In the genomic region with DNA sequence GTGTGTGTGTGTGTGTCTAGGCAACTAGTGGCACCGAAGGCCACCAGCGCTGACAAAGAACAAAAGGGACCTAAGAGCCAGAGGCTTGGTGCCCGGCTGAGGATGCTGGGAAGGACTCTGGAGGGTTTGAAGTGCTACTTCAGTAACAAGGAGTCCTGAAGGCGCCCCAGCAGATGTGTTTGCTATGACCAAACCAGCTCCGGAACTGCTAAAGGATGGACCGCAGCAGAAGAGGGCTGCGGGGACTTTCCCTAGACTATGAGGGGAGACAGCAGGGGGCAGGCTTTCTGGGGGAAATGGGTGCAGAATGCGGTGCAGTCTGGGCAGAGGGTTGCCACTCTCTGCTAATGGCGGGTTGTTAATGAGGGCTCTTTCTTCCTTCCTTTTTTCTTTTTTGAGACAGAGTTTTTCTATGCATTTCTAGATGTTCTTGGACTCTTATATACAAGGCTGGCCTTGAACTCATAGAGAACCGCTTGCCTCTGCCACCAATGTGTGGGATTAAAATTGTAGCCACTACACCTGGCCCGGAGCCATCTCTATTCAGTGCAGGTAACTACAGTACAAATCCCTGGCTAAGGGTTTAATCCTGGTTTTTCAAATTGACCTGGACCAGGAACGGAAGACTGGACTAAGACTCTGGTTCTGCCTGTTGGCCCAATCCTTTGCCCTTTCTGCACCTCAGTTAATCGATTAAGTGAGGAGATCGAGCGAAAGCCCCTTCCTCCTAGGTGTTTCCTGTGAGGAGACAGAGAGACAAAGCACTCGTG, we compare ENCODE assay signal across 8 mouse cellular contexts. TPM values are rescaled to one million over a fixed set of nuclear protein-coding genes. Genes with fewer than 3 reads are reported as not detected.
DNase-seq lines count a peak whose midpoint lies in the region; ATAC-seq and TF ChIP-seq lines count a peak whose summit lies in the region.

No protein-coding gene starts in this region.

- H3K4me3 ChIP-seq in kidney, adult 2 months (ENCODE audit: insufficient read depth, low read depth, low read length) = peak overlapping the region; percentile 52
- H3K4me3 ChIP-seq in limb, embryonic 13.5 days = peak overlapping the region; percentile 65
- peak overlapping the region; percentile 68 for H3K4me3 ChIP-seq in midbrain, embryonic 16.5 days (ENCODE audit: low read depth, low read length)

- no peaks in the 10 kb centered on the region for H3K27me3 ChIP-seq in kidney, adult 2 months (replicated peaks; ENCODE audit: control insufficient read depth, insufficient read depth, low read length)
- H3K27me3 ChIP-seq in limb, embryonic 13.5 days = no peaks in the 10 kb centered on the region; the same call in 1 of the 2 replicates
- H3K27me3 ChIP-seq in midbrain, embryonic 16.5 days (ENCODE audit: control insufficient read depth, insufficient read depth, low read depth, low read length) = no peaks in the 10 kb centered on the region

- peak overlapping the region; percentile 84 for H3K27ac ChIP-seq in kidney, adult 2 months (ENCODE audit: insufficient read depth, low read depth, low read length)
- peak overlapping the region; percentile 96 for H3K27ac ChIP-seq in limb, embryonic 13.5 days
- H3K27ac ChIP-seq in midbrain, embryonic 16.5 days (ENCODE audit: low read length) = peak overlapping the region; percentile 99

- H3K9me3 ChIP-seq in limb, embryonic 13.5 days = no peaks in the 10 kb centered on the region
- no peaks in the 10 kb centered on the region for H3K9me3 ChIP-seq in midbrain, embryonic 16.5 days (replicated peaks; ENCODE audit: control insufficient read depth, low read length, poor library complexity, severe bottlenecking)

- peak overlapping the region; percentile 78 for H3K4me2 ChIP-seq in limb, embryonic 13.5 days (replicated peaks)
- peak overlapping the region; percentile 85 for H3K4me2 ChIP-seq in midbrain, embryonic 16.5 days (ENCODE audit: low read length)

- no peaks in the 10 kb centered on the region for H3K36me3 ChIP-seq in kidney, adult 2 months (ENCODE audit: control insufficient read depth, insufficient read depth, low read length)
- H3K36me3 ChIP-seq in limb, embryonic 13.5 days = peaks cover 3% of the 10 kb centered on the region; the same call in 1 of the 2 replicates
- no peaks in the 10 kb centered on the region for H3K36me3 ChIP-seq in midbrain, embryonic 16.5 days (ENCODE audit: control insufficient read depth, insufficient read depth, low read length)

- DNase-seq in kidney, adult 2 months = peak; percentile 63
- no peak for DNase-seq in kidney, postnatal 14 days
- DNase-seq in R1 (ENCODE audit: low read depth, low spot score) = peak; percentile 23
- no peak for DNase-seq in urinary bladder, adult 2 months (ENCODE audit: low spot score)
- no peak for DNase-seq in gastrocnemius, adult 18-20 months (ENCODE audit: low spot score)

- WGBS in kidney, adult 2 months = 43% methylated on average over 16 of the region's 16 CpGs
- WGBS in limb, embryonic 13.5 days = 34% methylated on average over 16 of the region's 16 CpGs
- WGBS in midbrain, embryonic 16.5 days = 30% methylated on average over 16 of the region's 16 CpGs

- ATAC-seq in granulocyte monocyte progenitor cell, adult 5-6 weeks (replicated peaks; ENCODE audit: poor library complexity, severe bottlenecking) = 0 out of 2 replicates have a peak, but pooled peaks have one; percentile 6
- ATAC-seq in limb, embryonic 13.5 days (ENCODE audit: low FRiP score, low read depth) = no peak
- no peak for ATAC-seq in midbrain, embryonic 16.5 days

- H3K9ac ChIP-seq in limb, embryonic 13.5 days = peak overlapping the region; percentile 74
- peak overlapping the region; percentile 88 for H3K9ac ChIP-seq in midbrain, embryonic 16.5 days (ENCODE audit: low read depth, low read length)

- no peak for TF ChIP-seq CTCF in kidney, adult 2 months (conservative IDR thresholded peaks at IDR 0.05; ENCODE audit: insufficient read depth, insufficient read length, low read depth, low read length)

- no peak for TF ChIP-seq POLR2A in kidney, adult 2 months (IDR thresholded peaks at IDR 0.05; ENCODE audit: low read depth, low read length)

- H3K4me1 ChIP-seq in kidney, adult 2 months (ENCODE audit: control insufficient read depth, insufficient read depth, low read length) = peaks cover 9% of the 10 kb centered on the region; the same call in 1 of the 2 replicates
- peaks cover 36% of the 10 kb centered on the region for H3K4me1 ChIP-seq in limb, embryonic 13.5 days
- H3K4me1 ChIP-seq in midbrain, embryonic 16.5 days (ENCODE audit: control insufficient read depth, insufficient read depth, low read length) = peaks cover 22% of the 10 kb centered on the region

RNA-seq across cellular contexts. Expression of a gene that starts 1.0 kb away (rescaled TPM):
- polyA plus RNA-seq in kidney, adult 2 months (2012; rRNA removed) = 111 and 121 TPM in 2 replicates
- total RNA-seq in granulocyte monocyte progenitor cell, adult 5-6 weeks (2014; fragmentation: Nextera tagmentation) = 102 and 115 TPM in 2 replicates
- 56.8 and 75.0 TPM in 2 replicates for total RNA-seq in granulocyte monocyte progenitor cell, adult 5-6 weeks (2017)
- polyA plus RNA-seq in limb, embryonic 13.5 days (2015; fragmentation: Nextera tagmentation; extraction: Ambion mirVana) = 51.7 and 55.1 TPM in 2 replicates
- 76.5 and 81.5 TPM in 2 replicates for polyA plus RNA-seq in midbrain, embryonic 16.5 days (2015; fragmentation: Nextera tagmentation; extraction: Ambion mirVana)
- polyA plus RNA-seq in urinary bladder, adult 2 months (2012; rRNA removed) = 50.0 and 69.5 TPM in 2 replicates
- 10 to 100 TPM; 45.1 to 49.8 TPM for total RNA-seq in gastrocnemius, adult 18-20 months (2021)

RNA-seq across cellular contexts. Expression of a gene that starts 15.3 kb away (rescaled TPM):
- 3.9 and 4.1 TPM in 2 replicates for polyA plus RNA-seq in kidney, adult 2 months (2012; rRNA removed)
- 1.2 and 3.6 TPM in 2 replicates for total RNA-seq in granulocyte monocyte progenitor cell, adult 5-6 weeks (2014; fragmentation: Nextera tagmentation)
- total RNA-seq in granulocyte monocyte progenitor cell, adult 5-6 weeks (2017) = not detected in 2 replicates
- 11.7 and 13.1 TPM in 2 replicates for polyA plus RNA-seq in limb, embryonic 13.5 days (2015; fragmentation: Nextera tagmentation; extraction: Ambion mirVana)
- 162 and 195 TPM in 2 replicates for polyA plus RNA-seq in midbrain, embryonic 16.5 days (2015; fragmentation: Nextera tagmentation; extraction: Ambion mirVana)
- polyA plus RNA-seq in urinary bladder, adult 2 months (2012; rRNA removed) = 9.6 and 11.5 TPM in 2 replicates
- total RNA-seq in gastrocnemius, adult 18-20 months (2021) = under 1 TPM; 0.18 to 0.40 TPM

RNA-seq across cellular contexts. Expression of a gene that starts 22.0 kb away (rescaled TPM):
- 26.7 and 36.7 TPM in 2 replicates for polyA plus RNA-seq in kidney, adult 2 months (2012; rRNA removed)
- total RNA-seq in granulocyte monocyte progenitor cell, adult 5-6 weeks (2014; fragmentation: Nextera tagmentation) = not detected in 2 replicates
- not detected in 2 replicates for total RNA-seq in granulocyte monocyte progenitor cell, adult 5-6 weeks (2017)
- 8.1 and 8.4 TPM in 2 replicates for polyA plus RNA-seq in limb, embryonic 13.5 days (2015; fragmentation: Nextera tagmentation; extraction: Ambion mirVana)
- polyA plus RNA-seq in midbrain, embryonic 16.5 days (2015; fragmentation: Nextera tagmentation; extraction: Ambion mirVana) = 2.2 and 2.6 TPM in 2 replicates
- 0.15 and 0.17 TPM in 2 replicates for polyA plus RNA-seq in urinary bladder, adult 2 months (2012; rRNA removed)
- total RNA-seq in gastrocnemius, adult 18-20 months (2021) = under 1 TPM; 0.18 to 0.36 TPM

RNA-seq across cellular contexts. Expression of a gene that starts 56.0 kb away (rescaled TPM):
- polyA plus RNA-seq in kidney, adult 2 months (2012; rRNA removed) = 47.3 and 63.3 TPM in 2 replicates
- 15.7 and 18.7 TPM in 2 replicates for total RNA-seq in granulocyte monocyte progenitor cell, adult 5-6 weeks (2014; fragmentation: Nextera tagmentation)
- 5.4 and 6.5 TPM in 2 replicates for total RNA-seq in granulocyte monocyte progenitor cell, adult 5-6 weeks (2017)
- 35.5 and 35.7 TPM in 2 replicates for polyA plus RNA-seq in limb, embryonic 13.5 days (2015; fragmentation: Nextera tagmentation; extraction: Ambion mirVana)
- polyA plus RNA-seq in midbrain, embryonic 16.5 days (2015; fragmentation: Nextera tagmentation; extraction: Ambion mirVana) = 48.8 and 49.6 TPM in 2 replicates
- 25.3 and 28.1 TPM in 2 replicates for polyA plus RNA-seq in urinary bladder, adult 2 months (2012; rRNA removed)
- 10 to 100 TPM; 26.7 to 28.1 TPM for total RNA-seq in gastrocnemius, adult 18-20 months (2021)

RNA-seq across cellular contexts. Expression of a gene that starts 56.8 kb away (rescaled TPM):
- polyA plus RNA-seq in kidney, adult 2 months (2012; rRNA removed) = 50.4 and 50.7 TPM in 2 replicates
- 80.5 and 90.8 TPM in 2 replicates for total RNA-seq in granulocyte monocyte progenitor cell, adult 5-6 weeks (2014; fragmentation: Nextera tagmentation)
- total RNA-seq in granulocyte monocyte progenitor cell, adult 5-6 weeks (2017) = 44.9 and 89.9 TPM in 2 replicates
- polyA plus RNA-seq in limb, embryonic 13.5 days (2015; fragmentation: Nextera tagmentation; extraction: Ambion mirVana) = 143 and 145 TPM in 2 replicates
- 74.4 and 76.9 TPM in 2 replicates for polyA plus RNA-seq in midbrain, embryonic 16.5 days (2015; fragmentation: Nextera tagmentation; extraction: Ambion mirVana)
- polyA plus RNA-seq in urinary bladder, adult 2 months (2012; rRNA removed) = 51.2 and 54.6 TPM in 2 replicates
- 10 to 100 TPM; 28.2 to 35.7 TPM for total RNA-seq in gastrocnemius, adult 18-20 months (2021)

Comparison
In these comparisons a context has a peak if more than half of its experiments do, and no peak if none do; other contexts are left out.
1. DNase-seq: peak in kidney, adult 2 months (single experiment) and R1 (single experiment); none in kidney, postnatal 14 days (single experiment), urinary bladder, adult 2 months (single experiment) and gastrocnemius, adult 18-20 months (single experiment).
2. RNA of a gene that starts 15.3 kb away (polyA plus RNA-seq): 162 to 195 TPM in midbrain, embryonic 16.5 days; 11.7 to 13.1 TPM in limb, embryonic 13.5 days, 9.6 to 11.5 TPM in urinary bladder, adult 2 months and 3.9 to 4.1 TPM in kidney, adult 2 months; every median in the first group is over 10 times any median in the second.
3. Peak in every context shown above with its lines, with median percentiles within 50 percentile points of each other: H3K27ac ChIP-seq and H3K4me3 ChIP-seq.